Mouse (Mus musculus) hindbrain, embryonic 13.5 days (tissue): ENCODE measurements around the gene Rsph6a. TPM values are rescaled to one million over a fixed set of nuclear protein-coding genes. Genes with fewer than 3 reads are reported as not detected.

Source experiments
- ATAC-seq: fragments of 200-750 bp; cut with Nextera tagmentation; 2 replicates; pipeline ENCODE4 v1.8.0; 2017; ENCODE audit warnings: moderate TSS enrichment; ENCODE audit not compliant: low FRiP score
- H3K27ac ChIP-seq: fragments of 300-500 bp; sonication (generic); 2 replicates; pipeline ENCODE4 v1.5.1; 2015; ENCODE audit warnings: inconsistent platforms, mild to moderate bottlenecking, moderate library complexity
- H3K27me3 ChIP-seq: fragments of 300-500 bp; sonication (generic); 2 replicates; pipeline ENCODE4 v1.6.1; 2015; ENCODE audit warnings: mild to moderate bottlenecking, inconsistent platforms
- H3K36me3 ChIP-seq: fragments of 300-500 bp; sonication (generic); 2 replicates; pipeline ENCODE4 v1.6.1; 2015; ENCODE audit warnings: mild to moderate bottlenecking, inconsistent platforms
- H3K4me1 ChIP-seq: fragments of 300-500 bp; sonication (generic); replicated peaks from 2 replicates; pipeline ENCODE4 v1.6.1; 2015; ENCODE audit warnings: inconsistent platforms
- H3K4me2 ChIP-seq: fragments of 300-500 bp; sonication (generic); 2 replicates; pipeline ENCODE4 v1.6.1; 2015; ENCODE audit warnings: inconsistent platforms, mild to moderate bottlenecking, moderate library complexity
- H3K4me3 ChIP-seq: fragments of 300-500 bp; sonication (generic); 2 replicates; pipeline ENCODE4 v1.5.1; 2015; ENCODE audit warnings: mild to moderate bottlenecking, inconsistent platforms
- H3K9ac ChIP-seq: fragments of 300-500 bp; sonication (generic); 2 replicates; pipeline ENCODE4 v1.6.1; 2015; ENCODE audit warnings: mild to moderate bottlenecking, inconsistent platforms
- H3K9me3 ChIP-seq: fragments of 300-500 bp; sonication (generic); 2 replicates; pipeline ENCODE4 v1.6.1; 2016; ENCODE audit warnings: inconsistent platforms
- WGBS: fragments of 180-500 bp; shearing (Covaris S2); methylation state at CpG from one replicate; pipeline ENCODE4 v1.1.7; 2015; 5-methylcytosine and 5-hydroxymethylcytosine counted together
- microRNA-seq: library from miRNA; unstranded; fragments of <30 nt; microRNA quantifications from one replicate; pipeline ENCODE4, GENCODE M21; 2016
- polyA plus RNA-seq: library from polyadenylated mRNA; unstranded; fragments of >200 nt; fragmentation: Nextera tagmentation; extraction: Ambion mirVana; gene quantifications from 2 replicates; pipeline ENCODE4 v1.2.1, GENCODE M21; 2015

The Rsph6a gene
- polyA plus RNA-seq, 1 experiment from 2014 or later = not detected

GRCm38 (mm10) chr7:19119631-19120429, 65.3 kb downstream of the Rsph6a start, which contains the start of gene Fbxo46:
Gene Fbxo46 (plus strand): TSS chr7:19119859.
- H3K9me3 ChIP-seq = no peaks in the 10 kb centered on the region
- peak within 1 kb of the TSS; percentile 70 for H3K4me3 ChIP-seq
- peak within 1 kb of the TSS; percentile 74 for H3K27ac ChIP-seq
- WGBS = 4% methylated on average over 34 of the region's 34 CpGs
- H3K36me3 ChIP-seq = no peaks in the 10 kb centered on the region
- peak; percentile 94 for ATAC-seq
- H3K4me1 ChIP-seq = peaks cover 30% of the 10 kb centered on the region
- peaks cover 10% of the 10 kb centered on the region; the same call in 1 of the 2 replicates for H3K27me3 ChIP-seq
- H3K9ac ChIP-seq = peak within 1 kb of the TSS; percentile 87
- peak within 1 kb of the TSS; percentile 87 for H3K4me2 ChIP-seq

GRCm38 (mm10) chr7:19121686-19122085, 67.2 kb downstream of the Rsph6a start:
- 96% methylated on average over 4 of the region's 4 CpGs for WGBS
- Histone ChIP-seq H3K4me1 (peaks cover 31% of the 10 kb centered on the region), H3K36me3 (0 out of 2 replicates have a peak, but pooled peaks cover under 1% of the 10 kb centered on the region), H3K9ac (no peak overlapping the region), H3K27me3 (peaks cover 10% of the 10 kb centered on the region; the same call in 1 of the 2 replicates), H3K4me2 (no peak overlapping the region), H3K27ac (no peak overlapping the region), H3K9me3 (no peaks in the 10 kb centered on the region), H3K4me3 (no peak overlapping the region)
- ATAC-seq = no peak

Small RNAs within 50 kb of the gene (microRNA-seq; reads per million reads assigned to microRNA genes)
- not detected for gene Mir3100

Other genes with a start within 250 kb of the Rsph6a start
- gene Psg17, start 233.1 kb upstream of the Rsph6a start, polyA plus RNA-seq = not detected in 2 replicates
- 0.45 and 0.53 TPM in 2 replicates for gene Mill2, start 214.7 kb upstream of the Rsph6a start, polyA plus RNA-seq
- gene Pglyrp1, start 183.4 kb upstream of the Rsph6a start, polyA plus RNA-seq = 13.7 TPM in 2 replicates
- gene Ccdc61, start 144.3 kb upstream of the Rsph6a start, polyA plus RNA-seq = 23.5 and 23.6 TPM in 2 replicates
- 14.9 and 15.8 TPM in 2 replicates for gene Nova2, start 128.8 kb upstream of the Rsph6a start, polyA plus RNA-seq
- 0.75 and 1.1 TPM in 2 replicates for gene Nanos2, start 67.3 kb upstream of the Rsph6a start, polyA plus RNA-seq
- gene Mypop, start 63.4 kb upstream of the Rsph6a start, polyA plus RNA-seq = 4.8 and 5.2 TPM in 2 replicates
- 23.4 and 24.6 TPM in 2 replicates for gene Irf2bp1, start 50.6 kb upstream of the Rsph6a start, polyA plus RNA-seq
- gene Foxa3, start 31.2 kb upstream of the Rsph6a start, polyA plus RNA-seq = not detected in 2 replicates
- gene Sympk, start 30.3 kb upstream of the Rsph6a start, polyA plus RNA-seq = 29.7 and 30.1 TPM in 2 replicates
- 25.4 and 25.6 TPM in 2 replicates for gene Dmwd, start 21.5 kb downstream of the Rsph6a start, polyA plus RNA-seq
- gene Dmpk, start 29.2 kb downstream of the Rsph6a start, polyA plus RNA-seq = 9.4 and 11.6 TPM in 2 replicates
- gene Six5, start 39.9 kb downstream of the Rsph6a start, polyA plus RNA-seq = 2.4 and 2.8 TPM in 2 replicates
- 2.2 and 3.6 TPM in 2 replicates for gene Gm4969, start 63.7 kb downstream of the Rsph6a start, polyA plus RNA-seq
- 18.9 and 20.2 TPM in 2 replicates for gene Fbxo46, start 65.2 kb downstream of the Rsph6a start, polyA plus RNA-seq
- gene Qpctl, start 94.6 kb downstream of the Rsph6a start, polyA plus RNA-seq = 23.1 and 23.8 TPM in 2 replicates
- gene Snrpd2, start 95.0 kb downstream of the Rsph6a start, polyA plus RNA-seq = 123 and 128 TPM in 2 replicates
- 1.6 and 2.3 TPM in 2 replicates for gene Gipr, start 111.4 kb downstream of the Rsph6a start, polyA plus RNA-seq
- 6.6 and 8.2 TPM in 2 replicates for gene Eml2, start 121.7 kb downstream of the Rsph6a start, polyA plus RNA-seq
- 1.8 and 2.3 TPM in 2 replicates for gene Gpr4, start 157.8 kb downstream of the Rsph6a start, polyA plus RNA-seq
- 36.9 and 37.1 TPM in 2 replicates for gene Opa3, start 173.6 kb downstream of the Rsph6a start, polyA plus RNA-seq
- 38.5 and 39.7 TPM in 2 replicates for gene Vasp, start 217.1 kb downstream of the Rsph6a start, polyA plus RNA-seq
- gene Ppm1n, start 225.4 kb downstream of the Rsph6a start, polyA plus RNA-seq = 0.49 and 0.69 TPM in 2 replicates
- gene Rtn2, start 227.9 kb downstream of the Rsph6a start, polyA plus RNA-seq = 101 and 104 TPM in 2 replicates